Mouse (Mus musculus): ENCODE data around the gene Dcp1a.

The Dcp1a gene

GRCm38 (mm10) chr14:30519323-30519722, 40.0 kb downstream of the Dcp1a start:
- DNase-seq (ENCODE audit: low read depth): no peak

GRCm38 (mm10) chr14:30523356-30523755, 44.0 kb downstream of the Dcp1a start:
- DNase-seq (ENCODE audit: low read depth): no peak

GRCm38 (mm10) chr14:30528392-30528791, 49.1 kb downstream of the Dcp1a start:
- DNase-seq (ENCODE audit: low read depth): no peak

GRCm38 (mm10) chr14:30528961-30529360, 49.6 kb downstream of the Dcp1a start:
- DNase-seq (ENCODE audit: low read depth): no peak

- DNase-seq (ENCODE audit: low read depth): no peak
Observed at GRCm38 (mm10) chr14:30529454-30529853, 50.1 kb downstream of the Dcp1a start.

- DNase-seq (ENCODE audit: low read depth): no peak
Observed at GRCm38 (mm10) chr14:30530726-30531269, 51.5 kb downstream of the Dcp1a start.

- no peak for DNase-seq (ENCODE audit: low read depth)
Observed at GRCm38 (mm10) chr14:30531431-30531830, 52.1 kb downstream of the Dcp1a start.

GRCm38 (mm10) chr14:30531896-30532295, 52.6 kb downstream of the Dcp1a start:
- DNase-seq (ENCODE audit: low read depth): no peak

- peak; percentile 34 for DNase-seq (ENCODE audit: low read depth)
Observed at GRCm38 (mm10) chr14:30533780-30534450, 54.6 kb downstream of the Dcp1a start.

- DNase-seq (ENCODE audit: low read depth): peak; percentile 58
Observed at GRCm38 (mm10) chr14:30541541-30541940, 62.2 kb downstream of the Dcp1a start.

- DNase-seq (ENCODE audit: low read depth): peak; percentile 67
Observed at GRCm38 (mm10) chr14:30543331-30543730, 64.0 kb downstream of the Dcp1a start.

- peak; percentile 76 for DNase-seq (ENCODE audit: low read depth)
Observed at GRCm38 (mm10) chr14:30548131-30548720, 68.9 kb downstream of the Dcp1a start, which contains the start of gene Tkt. Gene Tkt, plus strand, starts transcription at chr14:30548359.

GRCm38 (mm10) chr14:30548965-30549776, 69.8 kb downstream of the Dcp1a start:
- peak; percentile 96 for DNase-seq (ENCODE audit: low read depth)

GRCm38 (mm10) chr14:30549777-30550149, 70.4 kb downstream of the Dcp1a start:
- DNase-seq (ENCODE audit: low read depth): peak; percentile 35

GRCm38 (mm10) chr14:30550232-30551070, 71.1 kb downstream of the Dcp1a start:
- DNase-seq (ENCODE audit: low read depth): peak; percentile 26

GRCm38 (mm10) chr14:30551509-30551908, 72.2 kb downstream of the Dcp1a start:
- DNase-seq (ENCODE audit: low read depth): no peak

GRCm38 (mm10) chr14:30551981-30552380, 72.6 kb downstream of the Dcp1a start:
- DNase-seq (ENCODE audit: low read depth): no peak

- DNase-seq (ENCODE audit: low read depth): peak; percentile 62
Observed at GRCm38 (mm10) chr14:30553185-30553584, 73.8 kb downstream of the Dcp1a start.

GRCm38 (mm10) chr14:30556651-30557050, 77.3 kb downstream of the Dcp1a start:
- peak; percentile 56 for DNase-seq (ENCODE audit: low read depth)

GRCm38 (mm10) chr14:30557730-30558129, 78.4 kb downstream of the Dcp1a start:
- no peak for DNase-seq (ENCODE audit: low read depth)

GRCm38 (mm10) chr14:30559321-30559850, 80.1 kb downstream of the Dcp1a start:
- DNase-seq (ENCODE audit: low read depth): no peak
